Mouse (Mus musculus) T-helper 2 cell (primary cell): ENCODE results near the gene Manba.

Experiments used
- in situ Hi-C: fragments of 300-600 bp; cut with MboI, MseI; formaldehyde crosslinking; loops from one replicate; pipeline ENCODE4 v1.15.1; 2025; ENCODE audit warnings: high pct_unique_total_duplicates

Gene Manba

DNA sequence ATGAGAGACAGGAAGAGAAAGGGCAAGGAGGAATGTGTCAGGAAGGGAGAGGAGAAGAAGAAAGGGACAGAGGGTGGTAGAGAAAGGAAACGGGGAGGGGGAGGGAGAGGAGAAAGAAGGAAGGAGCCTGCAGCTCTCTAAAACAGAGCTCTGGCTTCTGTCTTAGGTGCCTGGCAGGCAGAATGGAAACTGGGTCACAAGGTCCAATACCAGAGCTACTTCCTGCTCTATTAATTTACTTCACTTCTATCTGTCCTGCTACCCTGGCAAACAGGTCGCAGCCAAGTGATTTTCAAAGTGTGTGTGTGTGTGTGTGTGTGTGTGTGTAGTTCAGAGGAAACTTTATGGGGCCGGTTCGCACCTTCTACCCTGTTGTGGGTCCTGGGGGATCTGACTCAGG is 93.8 kb downstream of the Manba start:
- in situ Hi-C loops = no loop called here

DNA sequence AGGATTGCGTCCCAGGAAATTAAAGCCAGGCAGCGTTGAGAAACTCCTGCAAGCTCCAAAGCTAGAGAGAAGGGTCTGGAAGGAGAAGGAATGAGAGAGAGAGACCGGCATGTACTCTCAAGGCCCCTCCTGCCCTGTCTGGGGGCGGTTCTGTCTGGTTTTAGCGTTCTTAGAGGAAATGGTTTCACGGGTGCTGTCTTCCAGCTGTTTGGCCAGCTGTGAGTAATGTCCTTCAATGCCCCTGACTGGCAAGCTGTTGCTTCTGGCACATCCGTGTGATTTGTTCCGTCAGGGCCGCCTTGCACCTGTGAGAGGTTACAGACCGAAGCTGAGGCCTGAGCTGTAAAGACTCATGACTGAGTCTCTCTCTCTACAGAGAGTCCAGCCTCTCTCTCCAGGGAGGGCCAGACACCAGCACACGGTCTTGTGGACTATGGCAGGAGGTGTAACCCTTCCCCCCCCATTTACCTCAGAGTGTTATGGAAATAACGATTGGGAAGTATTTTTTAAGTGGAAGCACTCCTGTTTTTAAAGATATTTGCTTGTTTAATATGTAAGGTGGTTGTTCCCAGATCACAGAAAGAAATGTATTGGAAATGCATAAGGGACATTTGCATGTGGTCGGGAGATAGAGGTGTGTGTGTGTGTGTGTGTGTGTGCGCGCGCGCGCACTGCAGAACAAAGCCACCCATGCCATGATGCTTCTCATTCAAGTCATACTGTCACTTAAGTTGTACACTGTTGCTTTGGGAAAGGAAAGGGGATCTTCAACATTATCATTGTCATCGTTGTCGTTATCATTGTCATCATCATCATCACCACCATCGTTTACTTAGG is 95.2 kb downstream of the Manba start:
- in situ Hi-C loops = no loop called here

DNA sequence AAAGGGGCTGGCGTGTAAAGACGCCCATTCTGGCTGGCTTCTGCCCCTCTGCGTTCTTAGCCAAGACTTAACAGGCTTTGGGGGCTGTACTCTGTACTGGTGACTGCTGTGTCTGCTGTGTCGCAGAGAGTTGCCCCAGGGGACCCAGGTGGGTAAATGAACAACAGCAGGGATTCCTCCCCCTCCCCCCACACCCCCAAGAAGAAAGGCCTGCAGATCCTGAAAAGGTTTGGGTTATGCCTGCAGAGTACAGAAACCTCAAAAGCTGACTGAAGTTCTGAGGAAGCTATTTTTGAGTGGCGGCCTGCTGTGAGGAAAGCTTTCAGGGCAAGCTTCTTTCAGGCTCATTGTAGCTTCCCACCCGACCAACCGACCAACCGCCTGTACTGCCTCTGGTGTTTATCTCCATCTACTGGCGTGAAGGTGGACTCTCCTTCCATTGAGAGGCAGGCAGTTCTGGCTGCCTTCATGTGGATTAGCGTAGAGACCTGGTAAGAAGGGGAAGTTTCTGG is 96.3 kb downstream of the Manba start:
- in situ Hi-C loops = no loop called here

DNA sequence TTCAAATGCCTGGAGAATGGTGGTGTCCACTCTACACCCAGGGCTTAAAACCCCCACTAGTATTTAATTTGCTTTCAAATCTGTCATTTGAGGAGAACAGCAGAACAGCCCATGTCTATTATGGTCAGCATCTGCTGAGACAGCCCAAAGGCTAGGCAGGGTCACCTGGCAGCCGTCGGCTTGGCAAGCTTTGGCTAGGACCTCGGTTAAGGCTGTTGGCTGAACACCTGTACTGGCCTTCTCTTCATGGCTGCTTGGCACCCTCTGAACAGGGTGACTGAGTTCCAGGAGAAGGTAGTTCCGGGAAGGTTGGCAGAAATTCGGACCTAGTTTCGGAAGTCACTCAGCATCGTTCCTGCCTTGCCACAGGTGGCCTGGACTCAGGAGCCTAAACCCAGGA is 96.8 kb downstream of the Manba start:
- in situ Hi-C loops = no loop called here

DNA sequence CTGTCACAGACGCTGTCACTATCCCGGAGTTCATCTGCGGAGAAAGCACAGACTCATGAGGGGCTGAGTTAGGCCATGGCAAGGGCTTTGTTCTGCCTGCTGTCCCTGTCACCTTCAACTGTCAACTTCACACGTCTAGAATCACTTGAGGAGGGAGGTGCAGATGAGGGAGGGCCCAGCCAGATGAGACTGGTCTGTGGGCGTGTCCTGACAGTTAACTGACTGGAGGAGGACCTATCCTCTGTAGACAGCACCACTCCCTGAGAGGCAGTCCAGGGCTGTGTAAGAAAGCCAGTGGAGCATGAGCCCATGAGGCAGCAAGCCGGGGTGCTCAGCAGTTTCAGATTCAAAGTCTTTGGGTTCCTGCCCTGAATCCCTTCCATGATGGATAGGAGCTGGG is 100.1 kb downstream of the Manba start:
- in situ Hi-C loops = no loop called here

DNA sequence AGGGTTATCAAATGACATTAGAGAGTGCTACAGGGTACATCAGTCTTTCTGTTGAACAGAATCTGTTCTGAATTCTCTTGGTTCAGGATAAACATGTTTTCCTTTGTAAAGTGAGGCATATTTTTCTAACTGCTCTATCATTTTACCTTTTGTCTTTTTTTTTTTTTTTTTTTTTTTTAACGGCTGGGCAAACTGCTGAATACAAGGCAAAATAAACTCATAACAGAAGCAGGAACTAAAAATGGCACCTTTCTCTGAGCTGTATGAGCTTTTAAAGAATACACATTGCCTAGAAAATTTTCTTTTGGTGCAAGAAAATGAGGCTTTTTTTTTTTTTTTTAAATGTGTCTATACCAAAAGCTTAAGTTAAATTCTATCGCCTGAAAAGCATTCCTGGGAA is 100.6 kb downstream of the Manba start:
- in situ Hi-C loops = no loop called here

DNA sequence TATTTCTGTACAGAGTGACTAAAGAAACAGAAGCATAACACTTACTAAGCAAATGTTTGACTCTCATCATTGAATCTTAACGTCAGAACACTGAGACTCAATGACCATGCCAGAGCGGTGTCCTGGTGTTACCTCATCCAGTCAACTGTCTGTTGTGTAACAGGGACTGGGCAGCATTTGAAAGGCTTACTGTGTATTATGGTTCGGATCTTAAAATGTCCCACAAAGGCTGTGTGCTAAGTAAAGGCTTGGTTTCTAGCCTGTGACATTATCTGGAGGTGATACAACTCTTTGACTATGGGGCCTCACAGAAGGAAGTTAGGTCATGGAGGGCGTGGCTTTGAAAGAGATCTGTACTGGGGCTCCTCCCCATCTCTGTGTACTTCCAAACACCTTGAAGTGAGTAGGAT is 101.1 kb downstream of the Manba start:
- in situ Hi-C loops = no loop called here

DNA sequence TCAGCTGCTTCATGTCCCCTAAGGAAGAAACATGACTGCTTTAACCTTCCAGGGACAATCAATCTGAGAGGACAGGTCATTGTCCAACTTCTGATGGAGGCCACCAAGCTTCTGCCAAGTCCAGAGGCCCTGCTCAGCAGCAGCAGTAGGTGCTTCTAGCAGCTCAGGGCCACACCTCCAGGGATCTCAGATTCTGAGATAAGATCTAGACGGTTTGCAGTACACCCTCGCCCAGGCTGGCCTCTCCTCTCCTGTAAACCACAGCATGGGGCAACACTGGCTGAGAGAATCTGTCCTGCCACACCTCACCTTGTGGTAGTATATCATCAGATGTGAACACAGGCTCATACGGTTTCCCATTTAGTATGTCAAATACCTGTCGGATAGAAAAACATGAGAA is 105.1 kb downstream of the Manba start:
- in situ Hi-C loops = no loop called here

DNA sequence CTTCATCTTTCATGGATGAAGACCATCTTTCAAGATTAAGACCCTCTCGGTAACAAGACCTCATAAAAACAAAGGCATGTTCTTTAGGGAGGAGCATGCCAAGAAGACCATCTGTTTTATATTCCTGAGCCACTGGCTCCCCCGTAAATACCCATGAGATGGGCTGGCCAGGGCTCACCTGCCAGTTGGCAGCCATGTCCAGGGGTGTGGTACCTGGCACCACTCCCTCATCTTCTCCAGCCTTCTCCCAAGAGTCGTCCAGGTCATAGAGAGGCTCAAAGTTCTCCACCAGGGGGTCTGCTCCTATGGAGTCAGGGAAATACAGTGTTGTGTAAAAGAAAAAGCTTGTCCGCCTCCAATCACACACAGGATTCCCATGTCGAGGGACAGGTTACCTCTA is 106.0 kb downstream of the Manba start:
- in situ Hi-C loops = no loop called here

DNA sequence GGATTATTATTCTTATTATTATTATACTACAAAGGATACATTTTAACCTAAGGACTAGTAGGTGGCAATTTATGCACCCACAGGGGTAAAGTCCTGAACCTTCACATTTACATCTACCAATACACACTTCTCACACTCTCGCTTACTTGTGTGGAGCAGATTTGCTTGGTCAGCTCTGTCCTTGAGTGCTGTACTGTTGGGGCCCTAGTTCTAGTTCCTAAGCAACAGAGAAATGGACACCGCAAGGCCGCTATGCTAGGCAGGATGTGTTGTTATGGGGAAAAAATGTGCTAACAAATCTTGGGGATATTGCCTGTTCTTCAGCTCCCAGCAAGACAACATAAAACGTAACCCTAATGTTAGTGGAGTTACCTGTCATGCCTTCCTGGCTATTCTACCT is 106.6 kb downstream of the Manba start:
- in situ Hi-C loops = no loop called here

DNA sequence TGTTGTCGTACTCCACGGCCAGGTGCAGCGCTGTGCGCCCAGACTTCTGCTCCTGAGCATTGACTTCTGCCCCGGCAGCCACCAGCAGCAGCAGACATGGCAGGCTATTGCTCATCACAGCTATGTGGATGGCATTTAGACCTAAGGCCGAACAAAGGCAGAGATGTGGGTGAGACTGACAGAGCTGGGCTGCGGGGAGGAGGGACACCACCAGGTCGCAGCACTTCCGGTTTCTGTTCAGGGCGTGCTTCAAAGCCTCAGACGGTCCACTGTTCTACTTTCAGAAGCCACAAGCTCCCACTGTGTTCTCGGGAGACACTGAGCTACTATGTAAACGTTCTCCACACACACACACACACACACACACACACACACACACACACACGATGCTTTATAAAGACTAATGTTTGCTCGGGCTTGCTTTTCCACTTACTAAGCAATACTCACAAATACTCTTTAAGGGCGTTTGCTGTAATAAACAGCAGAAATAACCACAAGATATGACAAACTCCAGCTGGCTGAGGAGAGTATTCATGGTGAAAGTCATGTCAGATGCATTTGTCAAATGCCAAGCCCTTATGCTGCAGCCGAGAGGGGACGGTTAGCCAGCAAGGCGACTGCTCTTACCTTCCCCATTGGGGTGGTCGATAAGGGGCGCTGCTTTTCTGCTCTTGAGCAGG is 109.0 kb downstream of the Manba start:
- in situ Hi-C loops = no loop called here

DNA sequence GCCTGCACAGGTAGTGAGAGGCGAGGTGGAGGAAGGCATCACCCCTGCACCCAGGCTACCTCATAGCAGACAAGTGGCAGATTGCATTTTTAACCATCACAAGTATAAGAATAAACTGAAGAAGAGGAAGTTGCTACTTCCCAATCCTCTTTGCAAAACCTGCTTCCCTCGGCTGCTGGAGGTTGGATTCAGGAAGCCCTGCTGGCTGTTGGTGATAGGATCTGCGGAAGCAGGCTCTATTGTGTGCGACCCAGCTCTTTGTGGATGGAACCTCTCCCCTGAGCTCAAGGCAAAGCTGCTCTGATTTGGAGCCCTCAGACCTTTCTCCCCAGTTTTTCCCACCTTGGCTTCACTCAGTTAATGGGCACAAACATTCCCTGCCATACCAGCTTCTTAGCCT is 111.6 kb downstream of the Manba start:
- in situ Hi-C loops = no loop called here

DNA sequence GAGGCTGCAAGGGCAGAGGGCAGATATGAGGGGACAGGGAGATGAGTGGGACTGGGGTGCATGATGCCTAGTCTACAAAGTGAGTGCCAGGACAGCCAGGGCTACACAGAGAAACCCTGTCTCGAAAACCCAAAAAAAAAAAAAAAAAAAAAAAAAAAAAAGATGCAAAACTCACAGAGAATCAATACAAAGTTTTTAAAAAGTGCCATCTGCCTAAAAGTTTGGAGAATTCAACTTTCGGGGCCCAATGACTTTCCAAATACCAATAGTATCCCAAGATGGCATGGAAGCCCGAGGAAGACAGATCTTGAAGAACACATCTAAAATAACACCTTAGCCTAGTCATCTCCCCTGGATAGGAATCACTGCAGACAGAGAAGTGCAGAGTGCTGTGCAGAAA is 112.9 kb downstream of the Manba start:
- in situ Hi-C loops = no loop called here

DNA sequence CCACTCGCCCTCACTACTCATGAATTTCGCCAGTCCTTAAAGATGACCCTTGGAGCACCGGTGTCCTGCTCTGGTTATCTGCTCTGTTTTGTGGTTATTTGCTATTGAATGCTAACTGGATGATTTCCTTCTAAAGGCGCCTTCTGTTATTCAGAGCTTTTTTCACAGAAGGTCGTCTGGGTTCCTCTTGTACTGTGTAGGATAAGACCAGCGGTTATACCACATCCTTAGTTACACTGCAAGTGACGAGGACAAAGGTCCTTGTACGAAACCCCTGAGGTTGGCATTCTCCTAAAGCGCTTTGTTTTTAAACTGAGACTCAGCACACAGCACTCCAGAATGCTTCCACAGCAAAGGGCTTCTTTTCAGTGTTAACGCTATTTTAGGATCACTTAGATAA is 117.3 kb downstream of the Manba start:
- in situ Hi-C loops = no loop called here

DNA sequence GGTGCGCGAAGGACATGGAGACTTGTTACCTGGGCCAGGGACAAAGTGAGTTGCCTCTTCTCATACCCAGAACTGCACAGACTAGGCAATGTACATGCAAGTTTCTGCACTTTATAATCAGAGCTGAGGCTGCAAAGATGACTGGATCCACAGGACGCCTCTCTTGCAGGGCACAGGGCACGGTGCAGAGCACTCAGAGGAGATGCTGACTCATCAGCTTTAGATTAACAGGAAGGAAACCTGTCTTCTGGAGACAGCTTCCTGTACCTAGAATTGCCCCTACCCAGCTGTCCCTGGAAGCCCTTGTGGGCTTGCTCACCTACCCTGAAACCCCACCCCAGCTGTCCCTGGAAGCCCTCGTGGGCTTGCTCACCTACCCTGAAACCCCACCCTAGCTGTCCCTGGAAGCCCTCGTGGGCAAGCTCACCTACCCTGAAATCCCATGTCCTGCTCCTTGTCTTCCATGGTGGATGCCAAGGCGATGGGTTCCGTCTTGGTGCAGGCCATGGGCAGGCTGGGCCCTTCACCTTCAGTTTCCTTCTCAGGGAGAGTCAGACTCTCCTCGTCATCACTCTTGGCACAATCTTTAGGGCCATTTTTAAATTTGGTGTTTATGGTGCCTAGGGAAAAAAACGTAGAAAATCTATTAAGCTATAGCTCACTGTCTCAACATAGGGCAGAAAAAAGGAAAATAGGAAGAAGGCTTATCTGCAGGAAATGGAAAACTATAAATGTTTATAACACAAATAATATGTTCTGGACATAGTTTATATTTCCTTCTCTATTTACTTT is 119.4 kb downstream of the Manba start:
- in situ Hi-C loops = no loop called here

DNA sequence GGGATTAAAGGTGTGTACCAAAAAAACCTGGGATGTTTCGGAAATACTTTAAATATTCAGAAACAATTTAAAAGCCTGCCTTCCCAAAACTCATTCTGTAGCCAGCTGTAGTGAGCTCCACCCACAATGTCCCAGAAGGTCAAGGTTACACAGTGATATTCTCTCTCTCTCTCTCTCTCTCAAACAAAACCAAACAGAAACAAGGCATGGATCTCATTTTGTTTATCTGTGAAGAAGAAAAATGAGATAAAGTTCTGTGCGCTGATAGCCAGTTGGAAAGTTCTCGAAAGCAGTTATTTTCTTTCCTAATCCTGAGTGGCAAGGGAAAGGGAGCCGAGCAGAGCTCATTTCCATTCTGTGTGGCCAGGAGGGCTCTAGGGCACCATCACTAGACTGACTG is 120.1 kb downstream of the Manba start:
- in situ Hi-C loops = no loop called here

DNA sequence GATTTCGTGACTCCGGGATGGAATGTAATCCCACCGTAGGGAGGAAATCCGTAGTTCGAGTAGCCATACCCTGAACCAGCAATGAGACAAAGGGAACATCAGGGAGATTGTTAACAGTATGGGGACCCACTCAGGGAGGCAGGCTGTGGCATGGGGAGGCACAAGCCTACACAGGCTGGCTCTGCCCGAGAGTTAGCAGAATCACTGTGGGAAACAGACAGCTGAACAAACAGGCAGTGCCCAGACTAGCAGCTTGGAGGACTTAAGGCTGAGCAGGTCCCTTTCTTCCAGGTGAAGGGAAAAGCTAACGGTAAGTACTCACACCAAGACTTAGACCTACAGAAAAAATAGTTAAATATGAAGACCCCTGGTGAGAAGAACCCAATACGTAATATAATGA is 121.2 kb downstream of the Manba start:
- in situ Hi-C loops = no loop called here

DNA sequence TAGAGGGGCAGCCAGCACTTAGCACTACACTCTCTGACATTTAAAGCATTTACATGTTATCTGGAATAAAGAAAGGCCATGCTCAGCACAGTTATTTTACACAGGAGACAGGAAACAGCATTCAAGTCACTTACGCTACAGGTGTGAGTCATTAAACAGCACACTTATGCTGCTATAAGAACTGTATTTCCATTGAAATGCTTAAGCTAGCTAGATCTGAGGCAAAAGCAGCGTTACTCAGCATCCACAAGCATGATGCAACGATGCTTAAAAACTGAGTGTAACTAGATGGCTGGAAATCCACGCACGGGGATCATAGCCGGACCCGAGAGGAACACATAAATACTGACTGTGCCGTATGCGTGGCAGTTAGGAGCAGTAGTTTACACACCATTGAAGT is 121.6 kb downstream of the Manba start:
- in situ Hi-C loops = no loop called here

DNA sequence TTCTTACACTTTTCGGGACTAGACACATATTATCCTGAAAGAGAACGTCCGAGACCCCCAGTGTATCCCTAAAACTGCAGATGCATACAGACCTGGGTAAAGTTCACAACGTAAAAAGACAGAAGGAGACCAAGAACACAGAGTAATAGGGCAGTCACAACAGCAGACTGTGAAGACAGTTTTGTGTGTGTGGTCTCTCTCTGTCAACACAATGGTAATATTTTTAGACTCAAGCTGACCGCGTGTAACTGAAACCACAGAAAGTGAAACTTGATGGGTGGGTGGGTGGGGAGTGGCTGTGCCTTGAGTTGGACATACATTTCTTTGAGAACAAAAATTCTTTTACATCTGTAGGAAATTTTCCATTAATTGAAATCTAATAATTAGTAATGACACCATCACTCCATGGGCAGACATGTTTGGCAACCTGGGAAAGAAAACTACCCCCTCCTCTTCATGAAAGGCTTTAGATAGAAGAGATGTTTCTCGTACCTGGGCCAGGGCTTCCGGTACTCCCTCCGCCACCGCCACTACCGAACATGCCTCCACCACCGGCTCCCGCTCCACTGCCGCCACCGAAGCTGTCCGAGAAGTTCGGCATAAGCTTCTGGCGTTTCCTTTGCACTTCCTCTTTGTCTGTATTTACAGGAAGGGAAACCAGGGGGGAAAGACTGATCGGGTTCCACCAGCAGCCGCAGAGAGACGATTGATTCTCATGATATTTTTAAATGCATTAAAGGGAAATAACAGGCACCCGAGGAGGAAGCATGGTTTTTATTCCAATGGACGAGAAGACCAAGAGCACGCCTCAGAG is 122.5 kb downstream of the Manba start:
- in situ Hi-C loops = no loop called here

DNA sequence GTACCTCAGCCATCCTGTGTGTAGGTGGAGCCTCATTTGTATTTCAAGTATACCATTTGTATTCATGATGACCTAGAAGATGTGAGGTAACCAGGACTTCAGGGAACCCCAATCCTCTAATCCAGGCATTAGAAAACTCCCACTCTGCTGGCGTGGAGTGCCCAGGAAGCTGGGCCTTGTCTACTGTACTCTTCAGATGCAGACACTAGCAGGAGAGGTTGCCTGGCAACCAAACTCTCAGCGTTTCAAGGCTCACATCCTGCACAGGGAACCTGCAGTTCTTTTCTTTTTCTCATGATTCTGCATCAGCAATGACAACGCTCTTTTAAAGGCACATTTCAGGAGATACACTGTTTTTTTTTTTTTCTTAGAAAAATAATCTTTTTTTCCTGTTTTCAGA is 124.8 kb downstream of the Manba start:
- in situ Hi-C loops = loop anchor here (10.0 kb wide), 1 partner anchor 1855 kb away; no protein-coding TSS in a partner anchor

DNA sequence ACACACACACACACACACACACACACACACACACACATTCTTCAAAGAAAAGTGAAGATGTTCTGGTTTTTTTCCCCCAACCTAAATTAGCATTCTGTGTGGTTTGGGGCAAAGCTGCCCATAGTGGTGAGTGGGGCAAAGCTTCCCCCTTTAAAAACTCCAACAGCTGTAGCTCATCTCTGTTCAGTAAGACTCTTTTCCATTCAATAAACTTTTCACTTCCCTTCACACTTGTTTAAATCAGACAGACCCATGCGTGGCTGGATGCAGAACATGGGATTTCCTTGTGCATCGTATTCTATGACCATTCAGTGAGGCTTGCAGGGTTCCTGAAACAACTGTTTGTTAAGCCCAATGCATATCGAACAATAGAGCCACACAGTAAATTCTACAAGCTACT is 129.0 kb downstream of the Manba start:
- in situ Hi-C loops = loop anchor here (10.0 kb wide), 1 partner anchor 1860 kb away; no protein-coding TSS in a partner anchor
